Mouse (Mus musculus) testis, adult 2 months (tissue): ENCODE data around the gene Ube2f.

Experiments used
- CTCF ChIP-seq: fragments of 200-500 bp; IDR thresholded peaks from 2 replicates; pipeline ENCODE4 v1.5.1; 2012; ENCODE audit warnings: low read depth, mild to moderate bottlenecking, inconsistent platforms, low read length, moderate library complexity; ENCODE audit not compliant: control insufficient read depth, insufficient read depth, insufficient replicate concordance
- POLR2A ChIP-seq: fragments of 200-500 bp; IDR thresholded peaks from 2 replicates; pipeline ENCODE4 v1.6.1; 2012; ENCODE audit warnings: low read depth, mild to moderate bottlenecking, inconsistent platforms, low read length, moderate library complexity; ENCODE audit not compliant: control insufficient read depth

DNA sequence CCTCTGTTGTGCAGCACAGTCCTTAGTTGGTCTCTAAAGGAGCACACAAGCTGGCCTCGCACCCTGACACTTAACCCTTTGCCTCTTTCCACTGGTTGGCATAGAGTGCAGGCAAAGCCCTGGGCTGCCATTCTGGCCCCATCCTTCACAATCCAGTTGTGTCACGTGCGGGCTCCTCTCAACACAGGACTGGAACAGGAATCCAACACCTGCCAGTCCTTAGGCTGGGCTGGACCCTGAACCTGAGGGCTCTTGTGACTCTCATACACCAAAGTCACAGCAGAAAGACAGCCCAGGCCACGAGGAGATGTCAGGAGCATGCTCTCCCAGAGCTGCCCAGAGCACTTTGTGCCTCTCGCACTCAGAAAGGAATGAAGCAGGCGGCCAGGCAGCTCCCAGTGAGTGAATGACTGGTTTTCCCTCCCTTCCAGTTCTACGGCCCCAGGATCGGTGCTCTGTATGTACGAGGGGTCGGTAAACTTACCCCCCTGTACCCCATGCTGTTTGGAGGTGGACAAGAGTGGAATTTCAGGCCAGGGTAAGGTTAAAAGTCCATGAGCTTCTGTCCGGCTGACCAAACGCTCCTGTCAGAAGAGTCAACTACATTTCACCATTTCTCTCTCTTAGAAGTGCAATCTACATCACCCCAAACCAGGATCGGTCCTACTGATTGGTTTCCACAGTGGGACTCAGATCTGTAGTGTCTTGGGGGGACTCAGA lies 59.4 kb downstream of the Ube2f start:
- no peak for TF ChIP-seq CTCF
- TF ChIP-seq POLR2A = no peak
